Mouse (Mus musculus): Measurements from ENCODE around the gene Phpt1.
"Not testable (repeated sequence)": the region's sequence is repeated elsewhere in the genome, so short reads cannot be mapped to it uniquely, and the experiment has no call there.

The Phpt1 gene

DNA sequence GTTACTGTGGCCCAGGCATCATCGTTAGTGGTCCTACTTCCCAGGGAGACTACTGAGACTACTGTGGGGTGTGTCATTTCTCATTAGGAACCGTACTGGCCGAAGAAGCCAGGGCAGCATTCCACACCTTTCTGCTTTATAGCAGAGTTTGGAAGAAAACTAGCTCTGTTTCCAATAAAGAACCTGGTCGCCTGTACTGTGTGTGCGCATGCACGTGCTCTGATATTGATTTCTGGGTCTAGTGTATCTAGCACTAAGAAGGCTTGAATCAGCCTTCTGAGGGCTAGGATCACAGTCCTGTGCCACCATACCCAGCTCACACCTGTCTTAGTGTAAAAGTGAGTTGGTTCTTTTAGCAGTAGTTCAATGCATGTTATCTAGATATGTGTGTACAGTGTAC is 16.2 kb downstream of the Phpt1 start:
- DNase-seq: no peak

DNA sequence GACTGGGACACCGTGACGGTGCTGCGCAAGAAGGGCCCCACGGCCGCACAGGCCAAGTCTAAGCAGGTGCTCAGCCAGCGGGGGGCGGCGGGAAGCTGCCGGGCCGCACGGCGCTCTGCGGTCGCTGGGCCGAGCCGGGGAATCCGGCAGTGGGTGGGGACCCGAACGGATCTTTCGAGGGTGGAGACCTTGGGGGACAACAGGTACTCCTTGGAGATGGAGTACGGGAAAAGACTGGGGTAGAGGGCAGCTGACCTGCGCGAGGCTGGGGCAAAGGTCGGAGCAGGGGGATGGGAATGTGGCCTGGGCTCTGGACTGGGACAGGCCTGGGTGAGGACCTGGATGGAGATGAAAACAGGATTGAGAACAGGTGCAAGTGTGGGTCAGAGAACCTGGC is 17.1 kb downstream of the Phpt1 start:
- DNase-seq: no peak

DNA sequence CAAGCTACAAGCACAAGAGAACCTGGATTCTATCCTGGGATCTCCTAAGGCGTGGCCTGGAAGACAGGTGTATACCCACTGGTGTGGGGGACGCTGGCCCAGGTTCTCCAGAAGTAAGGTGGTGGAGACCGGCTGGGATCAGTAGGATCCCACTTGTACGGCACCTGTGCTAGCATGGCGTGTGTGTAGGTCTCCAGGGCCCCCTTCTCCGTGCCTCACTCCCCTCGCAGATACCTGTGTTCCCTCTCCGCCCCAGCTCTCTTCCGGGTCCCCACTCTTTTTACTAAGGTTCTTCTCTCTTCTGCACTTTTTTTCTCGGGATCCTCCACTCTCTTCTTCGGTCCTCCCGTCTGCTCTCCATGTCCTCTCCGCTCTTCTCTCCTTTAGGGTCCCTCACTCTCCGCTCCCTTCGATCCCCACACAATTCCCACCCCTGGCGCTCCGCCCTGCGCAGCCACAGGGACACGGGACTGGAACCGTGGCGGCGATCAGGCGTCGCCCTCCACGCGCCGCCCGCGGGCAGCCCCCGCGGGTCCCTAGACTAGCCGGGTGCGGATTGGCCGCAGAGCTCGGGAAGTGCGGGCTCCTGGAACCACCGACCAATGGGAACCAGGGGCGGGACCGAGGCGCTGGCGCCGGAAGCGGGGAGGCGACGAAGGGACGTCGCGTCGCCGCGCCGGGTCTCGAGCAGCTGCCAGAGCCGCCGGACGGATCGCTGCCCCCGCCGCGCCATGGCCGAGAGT is 17.6 kb downstream of the Phpt1 start, which contains the start of gene Edf1:
TSS of gene Edf1 (plus strand) at position 627 of the 743 bp plus-strand sequence.
- DNase-seq: peak; percentile 90 to 92

DNA sequence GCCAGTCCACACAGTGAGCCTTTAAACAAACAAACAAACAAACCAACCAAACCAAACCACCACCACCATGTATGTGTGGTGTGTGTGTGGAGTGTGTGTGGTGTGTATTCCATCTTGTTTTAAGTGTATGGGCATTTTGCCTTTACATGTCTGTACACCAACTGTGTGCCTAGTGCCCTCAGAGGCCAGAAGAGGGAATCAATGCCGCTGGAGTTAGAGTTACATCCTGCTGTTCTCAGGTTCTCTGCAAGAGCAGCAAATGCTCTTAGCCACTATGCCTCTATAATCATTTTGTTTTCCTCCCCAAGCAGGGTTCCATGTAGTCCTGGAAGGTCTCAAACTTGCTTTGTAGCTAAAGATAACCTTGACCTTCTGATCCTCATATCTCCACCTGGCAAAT is 18.7 kb downstream of the Phpt1 start:
- DNase-seq: no peak

DNA sequence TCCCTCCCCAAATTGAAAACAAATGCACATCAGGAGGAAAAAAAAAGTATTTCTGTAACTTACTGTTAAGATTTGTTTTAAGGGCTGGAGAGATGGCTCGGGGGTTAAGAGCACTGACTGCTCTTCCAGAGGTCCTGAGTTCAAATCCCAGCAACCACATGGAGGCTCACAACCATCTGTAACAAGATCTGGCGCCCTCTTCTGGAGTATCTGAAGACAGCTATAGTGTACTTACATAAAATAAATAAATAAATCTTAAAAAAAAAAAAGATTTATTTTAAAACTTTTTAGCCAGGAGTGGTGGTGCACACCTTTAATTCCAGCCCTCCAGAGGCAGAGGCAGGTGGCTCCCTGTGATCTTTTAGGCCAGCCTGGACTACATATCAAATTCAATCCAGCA is 19.5 kb downstream of the Phpt1 start:
- DNase-seq: not testable (repeated sequence)

DNA sequence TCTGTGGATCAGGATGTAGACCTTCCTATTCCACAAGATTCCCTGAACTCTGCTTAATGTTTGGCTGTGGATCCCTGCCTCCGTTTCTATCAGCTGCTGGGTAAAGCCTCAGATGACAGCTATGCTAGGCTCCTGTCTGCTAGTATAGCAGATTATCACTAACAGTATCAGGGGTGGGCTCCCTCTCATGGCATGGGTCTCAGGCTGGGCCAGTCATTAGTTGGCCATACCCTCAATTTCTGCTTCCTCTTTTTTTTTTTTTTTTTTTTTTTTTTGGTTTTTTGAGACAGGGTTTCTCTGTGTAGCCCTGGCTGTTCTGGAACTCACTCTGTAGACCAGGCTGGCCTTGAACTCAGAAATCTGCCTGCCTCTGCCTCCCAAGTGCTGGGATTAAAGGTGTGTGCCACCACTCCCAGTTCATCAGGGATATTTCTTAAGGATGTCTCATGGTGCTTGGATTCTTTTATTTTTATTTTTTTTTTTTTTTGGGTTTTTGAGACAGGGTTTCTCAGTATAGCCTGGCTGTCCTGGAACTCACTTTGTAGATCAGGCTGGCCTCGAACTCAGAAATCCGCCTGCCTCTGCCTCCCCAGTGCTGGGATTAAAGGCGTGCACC is 21.7 kb downstream of the Phpt1 start:
- DNase-seq: not testable (repeated sequence)

DNA sequence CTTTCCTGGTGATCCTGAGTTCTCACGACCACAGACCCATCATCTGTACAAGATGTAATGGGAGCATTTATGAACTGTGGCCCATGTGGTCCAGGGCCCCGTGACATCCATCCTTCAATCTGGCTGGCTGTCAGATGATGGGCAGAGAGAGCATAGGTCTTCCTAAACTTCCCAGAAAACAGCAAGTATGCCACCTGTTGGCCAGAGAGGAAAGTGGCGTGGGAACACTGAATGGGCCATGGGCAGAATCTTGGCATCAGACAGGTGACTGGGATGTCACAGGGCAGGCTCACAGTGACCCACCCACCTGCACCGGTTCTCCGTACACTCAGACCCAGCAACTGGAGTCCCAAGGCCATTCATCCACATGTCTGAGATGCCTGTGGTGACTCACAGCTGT is 23.8 kb downstream of the Phpt1 start:
- peak; percentile 41 to 66 for DNase-seq

DNA sequence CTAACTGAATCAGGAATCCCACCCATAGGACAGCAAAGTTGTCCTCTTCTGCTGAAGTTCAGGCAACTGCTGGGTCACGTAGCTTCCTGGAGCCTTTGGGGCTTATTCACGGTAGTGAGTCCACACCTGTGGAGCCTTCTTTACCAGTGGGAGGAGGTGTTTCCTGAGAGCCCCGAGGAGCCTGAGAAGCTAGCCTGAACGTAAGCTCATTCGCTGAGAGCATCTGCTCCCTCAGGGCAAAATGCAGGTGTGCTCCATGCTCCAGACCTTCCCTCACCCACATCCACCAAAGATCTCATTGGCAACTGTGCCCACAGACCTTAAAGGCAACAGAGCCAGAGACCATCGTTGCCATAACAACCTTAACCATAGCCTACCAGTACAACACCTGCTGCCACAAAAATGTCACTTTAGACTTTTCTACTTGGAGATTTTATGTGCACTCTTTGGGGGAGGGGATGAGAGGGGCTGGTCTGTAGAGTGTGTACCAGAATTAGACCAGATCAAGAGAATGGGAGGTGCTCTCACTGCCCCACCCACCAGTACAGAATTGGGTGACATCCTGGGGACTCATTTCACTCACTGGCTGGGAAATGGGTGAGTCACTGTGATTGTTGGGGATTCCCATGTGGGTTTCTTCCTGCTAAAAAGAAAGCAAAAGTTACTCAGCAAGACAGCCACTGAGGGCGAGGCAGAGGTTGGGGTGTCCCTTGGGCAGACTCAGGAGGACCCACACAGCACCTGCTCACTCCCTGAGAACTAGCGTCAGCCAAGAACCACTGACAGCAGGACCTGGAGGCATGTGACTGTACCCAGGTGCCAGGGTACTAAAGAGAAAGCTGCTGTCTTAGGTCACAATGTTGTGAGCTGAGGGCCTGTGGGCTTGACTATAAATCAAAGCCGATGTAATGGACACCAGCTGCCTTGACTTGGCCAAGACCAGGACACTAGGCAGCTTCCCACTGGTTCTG is 25.7 kb downstream of the Phpt1 start:
- peak; percentile 75 to 92 for DNase-seq

DNA sequence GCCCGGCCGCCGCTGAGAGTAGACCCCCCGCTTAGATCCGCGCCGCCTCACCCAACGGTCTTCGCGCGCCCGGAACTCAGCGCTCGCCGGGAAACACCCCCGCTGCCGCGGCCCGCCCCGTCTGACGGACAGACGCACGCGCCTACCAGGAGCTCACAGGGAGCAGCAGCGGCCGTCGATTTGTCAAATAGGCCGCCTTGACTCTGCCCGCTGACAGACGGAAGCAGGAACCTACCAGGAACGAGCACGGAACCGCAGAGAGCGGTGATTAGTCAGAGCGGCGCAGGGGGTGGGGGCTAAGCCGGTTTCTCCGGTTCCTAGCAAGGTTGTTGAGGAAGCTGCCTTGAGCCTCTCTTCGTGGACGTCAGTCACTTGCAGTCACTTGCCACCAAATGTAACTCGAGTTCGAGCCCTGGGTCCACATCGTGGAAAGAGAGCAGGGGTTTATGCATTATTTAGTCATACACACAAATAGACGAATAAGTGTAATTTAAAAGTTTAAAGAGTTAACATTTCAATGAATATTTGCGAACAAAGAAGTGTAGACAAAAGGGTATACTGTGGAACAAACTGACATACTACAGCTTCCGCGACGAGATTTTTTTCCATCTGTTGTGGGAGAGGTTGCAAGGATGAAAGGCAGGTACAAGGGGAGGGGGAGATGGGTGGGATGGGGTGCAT is 28.1 kb downstream of the Phpt1 start, which contains the start of gene Traf2:
TSS of gene Traf2 (minus strand) at position 130 of the 681 bp plus-strand sequence.
- peak; percentile 99 for DNase-seq

DNA sequence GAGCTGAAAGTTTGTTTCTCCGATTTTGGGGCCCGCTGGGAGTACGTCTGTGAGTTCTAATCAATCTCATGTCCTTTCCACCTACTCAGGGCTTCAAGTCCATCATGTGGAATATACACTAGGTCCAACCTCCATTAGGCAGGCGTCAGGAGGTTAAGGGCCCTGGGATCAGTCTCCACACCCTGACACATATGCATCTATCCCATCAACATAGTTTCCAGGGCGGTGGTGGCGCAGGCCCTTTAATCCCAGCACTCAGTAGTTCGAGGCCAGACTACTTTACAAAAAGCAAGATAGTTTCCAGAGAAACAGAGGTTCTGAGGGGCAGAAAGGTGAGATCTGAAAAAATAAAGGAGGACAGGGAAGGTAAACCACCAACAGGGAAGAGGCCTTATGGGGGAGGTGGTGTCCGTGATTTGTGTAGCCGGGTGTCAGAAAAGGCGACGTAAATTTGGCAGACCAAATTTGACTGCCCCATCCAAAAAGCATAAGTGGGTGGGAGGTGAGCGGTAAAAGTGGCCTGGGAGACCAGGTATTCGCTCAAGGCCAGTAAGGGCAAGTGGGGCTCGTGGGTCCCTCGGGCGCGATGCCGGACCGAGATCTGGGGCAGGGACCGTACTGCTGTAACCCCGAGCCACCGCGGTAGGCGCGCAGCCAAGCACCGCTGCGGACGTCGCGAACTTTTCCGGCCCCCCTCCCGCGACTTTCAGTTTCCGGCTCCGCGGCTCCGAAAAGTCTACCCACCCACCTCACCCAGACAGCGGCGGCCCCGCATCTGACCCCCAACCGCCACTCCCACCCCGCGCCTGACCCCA is 28.8 kb downstream of the Phpt1 start:
- no peak for DNase-seq

DNA sequence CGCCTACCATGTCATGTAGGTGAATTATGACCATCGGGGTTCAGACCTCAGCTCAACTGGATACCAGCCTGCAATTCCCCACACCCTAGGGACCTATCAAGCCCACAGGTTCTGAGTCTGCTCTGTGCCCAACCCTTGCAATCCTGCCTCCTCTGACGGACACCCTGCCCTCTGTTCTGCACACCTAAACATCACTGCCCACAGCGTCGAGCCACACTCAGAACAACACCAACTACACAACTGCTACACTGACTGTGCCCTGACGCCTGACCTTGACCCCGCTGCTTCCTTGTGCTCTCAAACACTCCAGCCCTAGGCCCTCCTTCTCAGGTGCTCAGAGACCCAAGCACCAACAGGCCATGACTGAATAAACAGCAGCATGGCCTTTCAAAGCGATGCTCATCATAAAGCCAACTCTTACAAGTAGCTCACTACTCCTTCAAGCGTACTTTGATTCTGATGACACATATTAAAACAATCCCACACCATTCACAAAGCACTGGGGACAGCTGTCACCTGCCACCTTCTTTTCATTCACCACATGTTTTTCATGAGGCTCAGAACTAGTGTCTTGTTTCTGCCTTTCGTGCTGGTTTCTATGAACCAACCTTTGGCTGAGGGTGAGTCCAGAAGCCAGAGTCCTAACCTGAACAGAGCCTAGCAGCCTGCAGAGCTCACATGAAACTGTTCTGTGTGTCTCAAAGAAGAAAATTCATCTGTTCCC is 33.2 kb downstream of the Phpt1 start:
- DNase-seq: no peak

DNA sequence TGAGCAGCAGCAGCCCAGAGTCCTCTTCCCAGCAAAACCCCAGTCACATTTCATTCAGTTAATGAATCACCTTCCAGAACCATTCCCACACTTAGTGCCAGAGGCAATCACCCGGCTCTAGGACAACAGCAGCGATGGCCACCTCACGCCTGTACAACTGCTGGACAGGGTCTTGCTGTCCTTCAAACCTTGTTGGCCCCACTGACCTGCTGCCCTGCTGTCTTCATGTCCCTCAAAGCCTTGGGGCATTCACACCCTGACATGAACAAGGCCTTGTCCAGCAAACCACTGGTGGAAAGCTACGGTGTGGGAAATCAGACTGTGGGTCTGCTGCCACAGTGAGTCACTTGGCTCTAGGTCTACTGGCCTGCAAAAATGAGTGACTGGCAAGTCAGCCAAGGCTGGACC is 34.5 kb downstream of the Phpt1 start:
- no peak for DNase-seq

DNA sequence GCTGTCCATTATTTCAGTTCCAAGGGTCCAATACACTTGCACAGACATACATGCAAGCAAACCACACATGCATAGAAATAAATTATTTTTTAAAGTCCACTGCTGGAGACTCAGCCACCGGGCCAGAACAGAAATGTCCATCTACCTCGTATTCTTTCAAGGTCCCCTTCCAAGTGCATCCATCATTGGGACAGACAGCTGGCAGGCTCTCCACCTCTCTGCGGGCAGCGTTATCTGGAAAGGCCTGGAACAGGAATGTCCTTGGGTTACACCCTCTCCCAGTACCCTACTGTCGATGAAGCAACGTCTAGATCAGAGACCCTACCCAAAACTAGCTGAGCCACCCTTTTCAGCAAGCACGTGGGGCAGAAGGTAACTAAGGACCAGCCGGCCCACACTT is 38.5 kb downstream of the Phpt1 start:
- DNase-seq: no peak

DNA sequence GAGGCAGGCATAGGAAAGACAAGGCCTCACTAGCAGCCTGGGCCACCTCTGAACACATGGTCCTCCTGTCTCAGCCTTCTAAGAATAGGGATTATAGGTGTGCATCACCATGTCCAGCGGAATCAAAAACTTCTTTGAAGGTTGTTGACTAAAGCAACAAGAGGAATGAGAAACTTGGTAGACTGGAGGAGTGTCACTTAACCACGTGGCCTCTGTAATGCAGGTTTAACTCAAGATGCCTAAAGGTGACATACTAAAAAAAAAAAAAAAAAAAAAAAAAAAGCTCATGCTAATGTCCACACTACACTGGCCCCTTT is 40.2 kb downstream of the Phpt1 start:
- no peak for DNase-seq

DNA sequence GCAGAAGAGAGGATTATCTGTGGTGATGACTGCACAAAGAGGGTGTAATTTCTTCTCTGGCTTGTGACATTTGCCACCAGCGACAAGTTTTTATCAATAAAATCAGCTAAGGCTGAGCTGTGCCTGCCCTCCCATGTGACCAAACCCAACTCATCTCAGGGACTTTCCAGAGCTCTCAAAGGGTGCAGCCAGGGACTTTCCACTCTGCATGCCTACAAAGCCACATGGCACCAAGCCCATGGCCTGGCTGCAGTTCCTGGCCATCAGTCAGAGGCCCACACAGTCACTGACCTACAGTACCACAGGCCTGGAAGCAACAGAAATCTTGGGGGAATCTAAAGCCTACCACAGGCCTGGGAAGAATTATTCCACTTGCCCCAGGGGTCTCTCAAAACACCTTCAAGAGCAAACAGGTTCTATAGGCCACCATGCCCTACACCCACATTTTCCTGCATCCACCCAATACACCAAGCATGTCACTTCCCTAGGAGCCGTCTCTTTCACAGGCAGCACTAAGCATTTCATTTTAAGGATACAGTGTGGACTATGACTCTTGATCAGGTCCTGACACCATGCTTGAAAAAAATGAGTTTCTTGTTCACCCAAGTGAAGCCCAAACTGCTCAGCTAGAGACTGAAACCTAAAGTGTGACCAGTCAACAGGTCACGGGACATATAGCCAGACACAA is 40.7 kb downstream of the Phpt1 start:
- DNase-seq: peak; percentile 21 to 52

DNA sequence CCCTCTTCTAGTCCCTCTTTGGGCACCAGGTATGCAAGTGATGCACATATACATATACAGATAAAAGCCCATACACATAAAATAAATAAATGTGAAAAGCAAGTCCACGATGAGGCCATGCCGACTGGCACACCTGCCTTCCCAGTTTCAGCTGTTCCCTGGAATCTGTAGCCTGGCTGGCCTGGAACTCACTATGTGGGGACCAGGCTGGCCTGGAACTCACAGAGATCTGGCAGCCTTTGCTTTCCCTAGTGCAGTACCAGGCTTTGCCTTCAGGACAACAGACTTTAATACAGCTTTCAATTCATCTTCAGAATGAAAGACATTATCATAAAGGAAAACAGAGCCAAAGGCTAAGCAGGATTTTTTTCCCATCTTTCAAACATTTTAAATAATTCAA is 41.3 kb downstream of the Phpt1 start:
- DNase-seq: no peak

DNA sequence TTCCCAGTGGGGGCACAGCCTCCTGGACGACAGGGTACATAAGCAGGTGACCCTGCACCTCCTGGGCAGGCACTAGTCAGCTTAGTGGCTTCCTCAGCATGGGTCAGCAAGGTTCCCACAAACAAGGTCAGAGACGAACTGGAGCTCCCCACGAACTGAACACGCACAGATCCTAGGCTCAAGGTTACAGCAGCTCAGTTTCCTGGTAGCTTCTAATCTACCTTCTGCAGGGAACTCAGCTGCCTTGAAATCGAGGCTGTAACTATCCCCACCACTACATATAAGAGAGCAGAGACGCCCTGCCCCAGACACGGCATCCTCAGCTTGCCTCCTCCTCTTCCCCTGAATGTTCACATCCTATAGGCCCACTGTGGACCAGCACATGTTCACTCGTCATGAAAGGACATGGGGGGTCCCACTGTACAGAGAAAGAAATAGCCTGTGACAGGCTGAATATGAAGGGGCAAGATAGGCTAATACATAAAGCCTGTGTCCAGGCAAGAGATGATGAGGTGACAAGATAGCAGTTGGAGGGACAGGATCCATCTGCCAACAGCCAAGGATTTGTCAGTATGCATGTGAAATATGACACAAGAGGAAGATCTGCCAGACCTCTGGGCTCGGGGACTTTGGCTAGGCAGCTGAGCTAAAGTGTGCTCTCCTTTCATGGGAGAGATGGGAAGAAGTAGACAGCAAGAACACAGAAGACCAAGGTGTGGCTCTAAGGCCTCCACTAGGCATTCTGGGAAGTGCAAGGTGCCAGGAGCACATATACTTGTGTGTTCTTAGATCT is 48.3 kb downstream of the Phpt1 start:
- DNase-seq: no peak

Data from thymus, adult 18-20 months (tissue).